Mouse (Mus musculus) urinary bladder, postnatal 25 days (tissue): ENCODE results near the gene Fstl1.
A peak's percentile ranks its signal among the peaks of the same experiment; 100 is the strongest.

Experiments
- DNase-seq: peaks from one replicate; pipeline ENCODE4 v3.0.0; 2022; ENCODE audit warnings: low spot score

Gene Fstl1

DNA sequence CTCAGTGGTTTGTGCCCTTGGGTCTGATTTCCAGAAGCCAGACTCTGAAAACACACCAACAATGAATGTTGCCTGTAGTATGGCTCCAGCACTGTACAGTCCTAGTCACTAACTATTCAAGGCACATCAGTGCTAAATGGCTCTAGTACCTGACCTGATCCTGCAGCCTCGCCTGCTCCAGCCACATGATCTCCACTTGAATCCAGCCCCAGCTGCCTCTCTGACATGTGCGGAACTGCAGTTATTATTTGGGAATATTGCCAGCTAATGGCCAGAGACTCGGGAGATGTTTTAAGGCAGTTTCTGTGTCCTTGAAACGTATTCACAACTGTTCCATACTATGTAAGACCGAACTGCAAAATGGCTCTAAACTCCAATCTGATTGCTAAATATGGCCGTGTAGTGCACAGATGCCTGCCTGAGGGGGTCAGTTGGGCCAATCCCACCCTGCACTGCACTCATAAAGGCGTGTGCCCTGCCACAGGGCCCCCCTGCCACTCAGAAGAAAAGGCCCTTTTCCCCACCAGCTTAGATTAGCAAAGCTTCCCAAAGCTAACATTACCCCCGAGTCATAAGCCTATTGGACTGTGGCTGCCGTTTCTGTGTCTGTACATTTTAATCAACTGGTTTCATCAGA lies 11.0 kb downstream of the Fstl1 start:
- DNase-seq = no peak

DNA sequence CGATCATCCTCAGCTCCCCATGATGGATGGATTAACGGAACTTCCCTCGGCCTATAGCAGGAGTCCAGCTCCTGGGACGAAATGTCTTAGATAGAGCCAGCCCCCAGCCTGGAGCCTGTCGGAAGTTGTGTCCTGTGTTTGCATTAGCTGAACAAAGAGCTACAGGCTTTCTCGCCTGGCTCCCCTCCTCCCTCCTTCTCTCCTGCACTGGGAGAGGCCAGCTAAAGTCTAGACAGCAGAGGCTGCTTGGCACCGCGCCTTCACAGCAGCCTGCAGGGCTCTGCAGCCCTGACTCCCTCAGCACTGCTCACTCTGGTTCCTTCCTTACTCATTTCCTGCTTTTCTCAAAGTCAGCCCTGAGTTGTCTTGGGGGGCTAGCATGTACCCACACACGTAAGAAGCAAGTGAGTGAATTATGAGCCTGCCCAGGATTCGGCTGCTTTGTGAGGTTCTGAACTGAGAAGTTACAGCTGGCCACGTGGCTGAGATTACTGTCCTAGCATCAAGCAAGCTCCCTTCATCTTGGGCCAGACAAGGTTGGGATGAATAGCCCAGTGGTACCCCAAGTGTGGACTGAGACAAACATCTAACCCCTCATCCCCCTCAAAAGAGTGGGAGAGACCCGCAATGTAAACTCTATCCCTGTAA lies 11.8 kb downstream of the Fstl1 start:
- DNase-seq = peak; percentile 52

- no peak for DNase-seq
Measured at GRCm38 (mm10) chr16:37789015-37789381, 12.3 kb downstream of the Fstl1 start.

DNA sequence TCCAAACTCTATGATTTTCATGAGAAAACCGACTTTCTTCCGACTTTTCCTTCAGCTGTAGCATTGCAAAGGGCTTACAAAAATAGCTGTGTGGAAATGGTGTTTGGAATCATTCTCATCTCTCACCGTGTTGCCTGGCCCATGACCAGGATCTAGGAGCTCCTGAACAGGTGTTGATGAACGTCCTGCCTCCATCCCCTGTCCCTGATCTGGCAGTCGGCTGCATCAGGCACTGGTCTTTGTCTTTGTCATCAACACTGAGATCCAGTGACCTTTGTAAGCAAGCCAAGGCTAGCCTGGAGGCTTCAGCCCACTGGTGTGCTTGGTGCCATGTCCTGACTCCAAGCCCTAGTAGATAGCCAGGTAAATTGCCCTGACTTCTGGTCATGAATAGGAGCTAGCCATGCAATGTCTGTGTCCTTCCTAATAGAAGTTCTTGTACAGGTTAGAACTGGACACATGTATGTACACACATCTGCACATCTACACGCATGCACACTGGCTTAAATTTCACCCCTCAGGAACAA lies 12.8 kb downstream of the Fstl1 start:
- no peak for DNase-seq

DNA sequence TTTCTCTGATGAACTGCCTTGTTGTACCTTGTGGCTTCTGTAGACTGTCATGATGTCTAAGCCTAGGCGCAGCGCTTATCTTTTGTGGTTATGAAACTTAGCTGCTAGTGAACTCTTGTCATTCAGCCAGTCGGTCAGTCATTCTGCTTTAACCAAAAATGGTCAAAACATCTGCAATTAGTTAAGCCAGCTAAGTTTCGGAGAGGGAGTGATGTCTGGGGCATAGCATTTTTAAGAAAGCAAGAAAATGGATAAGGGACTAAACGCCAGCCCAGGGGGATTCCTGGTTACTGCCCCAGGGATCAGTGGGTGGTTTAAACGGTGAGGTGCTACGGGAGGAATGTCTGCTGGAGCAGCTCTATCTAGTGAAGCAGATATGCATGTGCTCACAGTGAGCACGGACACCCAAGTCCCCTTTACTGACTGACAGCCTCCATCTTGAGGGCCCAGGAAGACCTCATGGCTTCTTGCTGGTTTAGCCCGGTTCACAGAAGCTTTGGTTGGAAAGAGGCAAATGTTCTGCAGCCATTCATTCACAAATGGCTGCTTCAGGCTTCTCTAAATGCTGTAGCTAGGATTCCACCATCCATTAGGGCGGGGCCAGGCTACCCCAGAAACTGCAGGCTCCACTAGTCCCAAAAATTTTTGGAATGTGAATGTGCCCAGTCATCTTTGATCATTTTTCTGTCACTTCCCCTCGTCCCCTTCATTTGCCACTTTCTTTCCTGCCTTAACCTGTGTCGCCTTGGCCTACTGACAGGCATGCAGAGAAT lies 13.5 kb downstream of the Fstl1 start:
- no peak for DNase-seq

DNA sequence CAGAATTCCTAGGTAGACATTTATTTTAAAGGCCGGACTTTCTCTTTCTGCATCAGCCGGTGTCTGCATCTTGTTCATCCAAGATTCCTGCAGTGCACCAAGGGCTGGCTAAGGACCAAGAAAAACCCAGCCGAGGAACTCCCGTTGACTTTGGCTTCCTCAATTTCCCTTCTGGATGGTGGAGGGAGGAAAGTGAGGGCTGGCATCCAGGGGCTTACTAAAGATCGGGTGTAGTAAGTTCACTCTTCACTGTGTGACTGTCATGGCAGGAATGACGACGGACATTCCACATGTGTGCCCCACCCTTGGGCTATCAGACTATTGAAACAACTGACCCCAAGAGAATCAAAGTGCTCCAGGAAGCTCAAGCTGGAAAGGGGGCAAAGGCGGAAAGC lies 14.1 kb downstream of the Fstl1 start:
- DNase-seq = no peak

DNA sequence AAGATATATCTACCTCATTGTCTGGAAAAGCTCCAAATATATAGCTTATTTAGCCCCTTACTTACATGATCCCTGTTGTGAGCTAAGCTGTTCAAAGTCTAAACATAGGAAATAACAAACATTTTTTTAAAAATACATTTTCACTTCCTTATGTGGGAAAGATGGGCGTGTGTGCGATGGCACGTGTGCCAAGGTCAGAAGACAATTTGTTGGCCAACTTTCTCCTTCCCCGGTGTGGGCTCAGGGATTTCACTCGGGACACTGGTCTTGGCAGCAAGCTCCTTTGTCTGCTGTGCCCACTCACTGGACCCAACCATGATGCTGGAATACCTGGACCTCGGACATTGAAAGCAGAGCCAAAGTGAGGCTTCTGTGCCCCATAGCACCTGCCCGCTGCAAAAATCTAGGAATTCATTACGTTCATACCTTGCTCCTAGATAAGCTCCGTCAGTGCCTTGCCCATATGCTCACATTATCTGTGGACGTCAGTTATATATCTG lies 19.0 kb downstream of the Fstl1 start:
- no peak for DNase-seq

GRCm38 (mm10) chr16:37796270-37796669 lies 19.6 kb downstream of the Fstl1 start:
- no peak for DNase-seq

- no peak for DNase-seq
Measured at GRCm38 (mm10) chr16:37801097-37801496, 24.4 kb downstream of the Fstl1 start.

DNA sequence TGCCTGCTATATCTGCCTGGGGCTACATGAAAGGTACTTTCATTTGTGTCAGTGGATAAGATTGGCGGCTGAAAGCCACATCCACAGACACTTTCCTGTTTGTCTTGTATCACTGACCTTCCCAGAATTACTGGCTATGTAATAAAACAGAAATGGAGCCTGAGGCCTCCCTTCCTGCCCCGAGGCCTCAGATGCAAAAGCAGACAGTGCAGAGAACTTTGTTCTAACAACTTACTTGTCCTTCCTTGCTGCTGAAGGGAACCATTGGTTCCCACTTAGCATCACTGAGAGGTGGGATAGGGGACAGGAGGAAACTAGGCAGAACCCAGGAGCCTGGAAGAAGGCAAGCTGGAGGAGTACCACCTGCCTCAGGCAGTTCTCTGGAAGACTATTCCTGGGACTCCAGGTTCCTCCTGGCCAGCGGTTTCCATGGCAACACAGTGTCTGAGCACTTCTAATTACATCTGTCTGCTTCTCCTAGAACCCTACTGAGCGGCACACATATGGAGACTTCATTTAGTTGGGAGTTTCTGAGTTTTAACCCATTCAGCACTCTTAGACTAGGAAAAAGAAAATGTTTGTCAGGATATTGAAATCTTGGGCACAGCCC lies 26.1 kb downstream of the Fstl1 start:
- DNase-seq = no peak

- DNase-seq = no peak
Measured at GRCm38 (mm10) chr16:37803387-37803950, 26.8 kb downstream of the Fstl1 start.

- no peak for DNase-seq
Measured at GRCm38 (mm10) chr16:37805746-37806495, 29.2 kb downstream of the Fstl1 start.

- DNase-seq = no peak
Measured at GRCm38 (mm10) chr16:37807269-37807668, 30.6 kb downstream of the Fstl1 start.

DNA sequence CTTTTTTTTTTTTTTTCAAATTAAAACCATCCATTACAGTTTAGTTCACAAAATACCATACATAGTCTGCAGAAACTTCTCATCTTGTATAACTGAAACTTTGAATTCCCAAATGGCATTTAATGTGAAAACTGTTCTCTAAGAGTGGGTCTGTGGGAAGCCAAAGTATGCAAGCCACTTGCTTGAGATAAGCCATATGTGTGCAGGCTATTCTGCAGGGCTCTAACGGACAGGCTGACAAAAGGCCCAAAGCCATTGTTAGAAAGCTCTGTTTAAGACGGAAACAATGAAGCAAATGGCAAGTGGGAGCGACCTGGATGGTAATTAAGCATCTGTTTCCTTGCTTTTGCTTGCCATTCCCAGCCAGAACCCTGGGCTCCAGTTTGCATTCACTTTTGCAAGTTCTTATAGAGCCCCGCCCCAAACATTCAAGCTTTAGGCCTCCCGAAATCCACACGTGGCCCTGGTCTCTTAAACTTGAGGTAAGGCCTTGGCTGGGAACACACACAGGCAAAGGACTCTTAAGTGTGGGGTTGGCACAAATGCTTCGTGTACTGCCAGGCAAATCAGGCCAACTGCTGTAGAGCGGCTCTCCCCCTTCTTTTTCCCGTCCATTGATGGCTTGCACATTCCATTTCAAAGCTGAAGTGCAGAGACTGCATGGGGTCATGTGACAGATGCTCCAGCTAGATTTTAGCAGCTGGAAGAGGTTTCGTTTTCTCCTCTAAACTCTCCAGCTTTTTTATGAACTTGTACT lies 32.4 kb downstream of the Fstl1 start:
- DNase-seq = no peak

DNA sequence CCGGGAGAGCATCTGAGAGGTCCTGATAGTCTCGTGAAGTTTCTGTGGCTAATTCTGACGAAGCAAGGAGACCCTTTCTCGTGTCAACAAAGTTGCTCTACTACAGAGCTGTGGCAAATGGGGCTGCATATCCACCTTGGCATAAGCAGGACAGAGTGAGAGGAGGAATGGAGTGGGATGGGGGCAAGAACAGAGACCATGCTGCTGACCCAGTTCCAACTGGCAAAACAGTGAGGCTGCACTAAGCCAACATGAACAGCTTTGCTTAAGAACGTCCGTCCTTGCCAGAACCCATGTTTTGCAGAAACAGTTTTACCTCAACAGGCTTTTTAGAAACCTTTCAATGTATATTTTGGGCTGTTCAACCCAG lies 32.9 kb downstream of the Fstl1 start:
- DNase-seq = no peak

GRCm38 (mm10) chr16:37811874-37812273 lies 35.2 kb downstream of the Fstl1 start:
- DNase-seq = no peak

GRCm38 (mm10) chr16:37812474-37812886 lies 35.8 kb downstream of the Fstl1 start:
- DNase-seq = no peak

- no peak for DNase-seq
Measured at GRCm38 (mm10) chr16:37813691-37814382, 37.2 kb downstream of the Fstl1 start.

GRCm38 (mm10) chr16:37814383-37814971 lies 37.8 kb downstream of the Fstl1 start:
- no peak for DNase-seq

- DNase-seq = no peak
Measured at GRCm38 (mm10) chr16:37817986-37818385, 41.3 kb downstream of the Fstl1 start.
